Mouse (Mus musculus) ES-E14 (cell line): ENCODE measurements around the gene Fgf11. TPM values are rescaled to one million over a fixed set of nuclear protein-coding genes. Genes with fewer than 3 reads are reported as not detected.

Source experiments
- DNase-seq: peaks from one replicate; pipeline ENCODE4 v3.0.0-alpha.2; 2013; ENCODE audit warnings: low read depth, low spot score
- H3K27ac ChIP-seq: 2 replicates; pipeline ENCODE4 v1.5.1; 2012; ENCODE audit warnings: low read depth, mild to moderate bottlenecking, low read length, moderate library complexity, mixed read lengths; ENCODE audit not compliant: poor library complexity, insufficient read depth, severe bottlenecking
- H3K36me3 ChIP-seq: 2 replicates; pipeline ENCODE4 v1.6.1; 2012; ENCODE audit warnings: mild to moderate bottlenecking, low read length, moderate library complexity, mixed read lengths; ENCODE audit not compliant: control insufficient read depth, poor library complexity, insufficient read depth, severe bottlenecking
- H3K4me1 ChIP-seq, 2 experiments: fragments of 150-350 bp in 1 of 2; sonication (generic) in 1 of 2; 2 replicates each; pipeline ENCODE4 v1.6.1; 2012; ENCODE audit warnings: low read length in 2 of 2, mild to moderate bottlenecking in 1 of 2, mixed read lengths in 1 of 2; ENCODE audit not compliant: control insufficient read depth in 2 of 2, insufficient read depth in 2 of 2, poor library complexity in 1 of 2
- H3K4me3 ChIP-seq, 2 experiments: fragments of 150-350 bp in 1 of 2; sonication (generic) in 1 of 2; 2 replicates each; pipeline ENCODE4 v1.5.1; 2012; ENCODE audit warnings: low read length in 2 of 2, low read depth in 1 of 2, mild to moderate bottlenecking in 1 of 2, mixed read lengths in 1 of 2; ENCODE audit not compliant: insufficient read depth in 1 of 2, poor library complexity in 1 of 2, severe bottlenecking in 1 of 2
- H3K9ac ChIP-seq: 2 replicates; pipeline ENCODE4 v1.6.1; 2012; ENCODE audit warnings: low read depth, mild to moderate bottlenecking, low read length, mixed read lengths; ENCODE audit not compliant: poor library complexity, insufficient read depth, severe bottlenecking
- H3K9me3 ChIP-seq: fragments of 150-350 bp; sonication (generic); 2 replicates; pipeline ENCODE4 v1.6.1; 2012; ENCODE audit warnings: low read depth, mild to moderate bottlenecking, low read length; ENCODE audit not compliant: control insufficient read depth, insufficient read depth
- CHD2 ChIP-seq: IDR thresholded peaks from 2 replicates; pipeline ENCODE4 v1.6.1; 2014; ENCODE audit warnings: mild to moderate bottlenecking, low read depth, low read length, inconsistent platforms
- HCFC1 ChIP-seq: IDR thresholded peaks from 2 replicates; pipeline ENCODE4 v1.6.1; 2012; ENCODE audit warnings: low read length, inconsistent platforms, borderline replicate concordance; ENCODE audit not compliant: insufficient read depth
- MAFK ChIP-seq: IDR thresholded peaks from 2 replicates; pipeline ENCODE4 v1.6.1; 2014; ENCODE audit warnings: mild to moderate bottlenecking, low read depth, low read length, inconsistent platforms; ENCODE audit not compliant: insufficient read depth
- ZC3H11A ChIP-seq: IDR thresholded peaks from 2 replicates; pipeline ENCODE4 v1.6.1; 2012; ENCODE audit warnings: low read depth, mild to moderate bottlenecking, inconsistent platforms, low read length, borderline replicate concordance
- ZNF384 ChIP-seq: IDR thresholded peaks from 2 replicates; pipeline ENCODE4 v1.6.1; 2012; ENCODE audit warnings: low read depth, low read length, inconsistent platforms
- in situ Hi-C, 2 experiments: fragments of 600-800 bp; cut with MboI; formaldehyde crosslinking; loops; one replicate each; pipeline ENCODE4 v1.15.1; 2025; ENCODE audit warnings: low sequenced_read_pairs in 2 of 2, inconsistent platforms in 1 of 2; ENCODE audit not compliant: unreplicated experiment in 2 of 2
- total RNA-seq: library from RNA; depleted of rRNA; stranded (reverse); fragments of 300-350 nt; gene quantifications from 2 replicates; pipeline ENCODE4 v1.2.3, GENCODE M21; 2012

Gene Fgf11
- total RNA-seq, 1 experiment = 0.31 TPM

GRCm38 (mm10) chr11:69835326-69835965 is 33.8 kb upstream of the Fgf11 start:
- DNase-seq = no peak
- no peak overlapping the region for H3K9ac ChIP-seq
- in situ Hi-C loops = no loop called here
- no peaks in the 10 kb centered on the region for H3K9me3 ChIP-seq
- no peaks in the 10 kb centered on the region for H3K36me3 ChIP-seq
- H3K27ac ChIP-seq = no peak overlapping the region
- TF ChIP-seq CHD2 = no peak
- no peak for TF ChIP-seq ZC3H11A
- no peak for TF ChIP-seq MAFK
- TF ChIP-seq HCFC1 = no peak
- no peak for TF ChIP-seq ZNF384
- no peak overlapping the region for H3K4me3 ChIP-seq
- H3K4me1 ChIP-seq = peaks cover 0 to 1% of the 10 kb centered on the region in 2 experiments; a peak in 1 of 4 replicates

GRCm38 (mm10) chr11:69834001-69834549 is 32.4 kb upstream of the Fgf11 start:
- H3K4me3 ChIP-seq = peak overlapping the region; percentile 70 to 76
- peaks cover 0 to 5% of the 10 kb centered on the region in 2 experiments; a peak in 3 of 4 replicates for H3K4me1 ChIP-seq
- H3K36me3 ChIP-seq = no peaks in the 10 kb centered on the region
- no peak overlapping the region for H3K27ac ChIP-seq
- in situ Hi-C loops = no loop called here
- H3K9ac ChIP-seq = peak overlapping the region; percentile 55
- no peak for TF ChIP-seq HCFC1
- no peak for TF ChIP-seq ZNF384
- no peak for TF ChIP-seq CHD2
- no peak for TF ChIP-seq ZC3H11A
- no peak for TF ChIP-seq MAFK
- no peak for DNase-seq
- H3K9me3 ChIP-seq = no peaks in the 10 kb centered on the region

DNA sequence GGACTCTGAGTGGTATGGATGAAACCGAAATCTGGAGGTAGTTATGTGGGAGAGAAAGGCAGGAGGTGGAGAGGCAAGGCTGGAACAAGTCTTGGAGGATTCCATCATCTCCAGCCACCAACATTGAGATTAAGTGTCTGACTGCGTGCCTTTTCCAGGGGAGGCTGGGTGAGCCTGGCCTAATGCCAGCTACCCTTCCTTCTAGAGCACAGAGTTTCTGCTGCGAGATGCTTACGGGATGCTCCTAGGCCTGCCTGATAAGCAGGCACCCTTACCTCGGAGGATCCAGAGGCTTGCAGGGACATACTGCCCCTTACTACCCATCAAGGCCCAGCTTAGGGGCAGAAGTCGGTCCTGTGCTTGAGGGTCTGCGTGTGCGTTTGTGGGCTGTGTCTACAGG is 31.9 kb upstream of the Fgf11 start:
- Histone ChIP-seq H3K4me3 (peak overlapping the region; percentile 70 to 76), H3K27ac (no peak overlapping the region), H3K9me3 (no peaks in the 10 kb centered on the region), H3K4me1 (peaks cover 0 to 10% of the 10 kb centered on the region in 2 experiments; a peak in 3 of 4 replicates), H3K9ac (peak overlapping the region; percentile 55), H3K36me3 (no peaks in the 10 kb centered on the region)
- in situ Hi-C loops = no loop called here
- no peak for DNase-seq
- no peak for TF ChIP-seq ZNF384
- TF ChIP-seq ZC3H11A = no peak
- no peak for TF ChIP-seq HCFC1
- TF ChIP-seq MAFK = no peak

DNA sequence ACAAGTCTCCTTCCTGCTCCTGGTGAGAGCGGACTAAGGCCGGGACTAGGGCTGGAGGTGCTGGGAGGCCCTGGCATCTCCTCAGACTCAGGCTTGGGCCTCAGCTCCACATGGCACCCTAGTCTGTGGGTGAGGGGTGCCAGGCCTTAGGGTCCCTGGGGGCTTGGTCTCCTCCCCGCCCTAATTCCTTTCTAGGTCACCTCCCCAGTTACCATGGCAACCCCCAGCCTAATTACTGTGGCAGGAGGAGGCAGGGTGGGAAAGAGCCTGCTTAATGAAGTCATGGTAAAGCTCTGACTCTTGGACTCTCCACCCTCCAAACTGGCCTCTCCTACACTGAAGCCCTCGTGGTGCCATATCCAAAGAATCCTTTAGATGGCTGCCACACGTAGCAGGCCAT is 27.2 kb upstream of the Fgf11 start:
- Histone ChIP-seq H3K4me3 (no peak overlapping the region), H3K27ac (no peak overlapping the region), H3K9me3 (no peaks in the 10 kb centered on the region), H3K4me1 (peaks cover 0 to 18% of the 10 kb centered on the region in 2 experiments; a peak in 3 of 4 replicates), H3K9ac (no peak overlapping the region), H3K36me3 (peaks cover 12% of the 10 kb centered on the region; the same call in 1 of the 2 replicates)
- DNase-seq = no peak
- no peak for TF ChIP-seq ZNF384
- TF ChIP-seq MAFK = no peak
- no peak for TF ChIP-seq ZC3H11A
- TF ChIP-seq HCFC1 = no peak
- no peak for TF ChIP-seq CHD2
- in situ Hi-C loops = no loop called here
